22 mouse cellular contexts compared by ENCODE assay signal in the genomic region with DNA sequence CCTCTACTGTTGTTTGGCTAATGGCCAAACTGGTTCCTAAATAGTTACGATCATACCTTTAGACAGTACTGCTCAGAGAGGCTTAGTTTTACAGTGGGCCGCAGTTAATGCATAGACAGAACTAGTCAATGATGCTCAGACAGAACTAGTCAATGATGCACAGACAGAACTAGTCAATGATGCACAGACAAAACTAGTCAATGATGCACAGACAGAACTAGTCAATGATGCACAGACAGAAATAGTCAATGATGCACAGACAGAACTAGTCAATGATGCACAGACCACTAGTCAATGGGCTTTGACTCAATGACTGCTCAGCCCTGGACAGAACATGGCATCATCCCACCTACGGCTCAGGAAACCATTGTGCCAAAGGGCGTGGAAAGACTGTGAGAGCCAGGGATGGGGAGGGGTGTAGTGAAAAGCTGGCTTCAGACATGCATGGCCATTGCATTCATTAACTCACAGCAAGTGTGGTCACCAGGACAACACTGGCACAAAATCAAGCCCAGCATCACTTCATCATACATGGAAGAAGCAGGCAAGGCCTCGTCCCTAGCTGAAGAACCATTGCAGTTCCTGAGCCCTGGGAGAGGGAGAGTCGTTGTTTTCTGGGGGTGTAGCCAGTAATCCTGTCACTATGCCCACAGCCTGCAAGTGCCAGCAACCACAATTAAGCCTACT. TPM values are rescaled to one million over a fixed set of nuclear protein-coding genes. Genes with fewer than 3 reads are reported as not detected.
A peak's percentile ranks its signal among the peaks of the same experiment; 100 is the strongest.
DNase-seq lines count a peak whose midpoint lies in the region; ATAC-seq lines count a peak whose summit lies in the region.
"Had no signal": no experiment of that assay in that cellular context is flagged by ENCODE, and none has a peak within 500 bp of the region (broad histone marks: within the 10 kb centered on the region; RNA-seq: fewer than 3 reads in every experiment).

No protein-coding gene starts in this region.

- ATAC-seq in forebrain, embryonic 16.5 days, result peak; percentile 49; the same call in 1 of the 2 replicates
- no peak; the same call in 1 of the 2 replicates for ATAC-seq in forebrain, embryonic 13.5 days
- no peak for ATAC-seq in midbrain, embryonic 14.5 days (ENCODE audit: low FRiP score, low TSS enrichment)
- no peak for ATAC-seq in midbrain, embryonic 11.5 days (ENCODE audit: low FRiP score)
- ATAC-seq in hindbrain, embryonic 16.5 days, result peak; percentile 72
- ATAC-seq: inflammation-experienced regulatory T-cells, adult 6 months; lung, postnatal 0 days had no signal

- H3K4me3 ChIP-seq in forebrain, embryonic 16.5 days (replicated peaks; ENCODE audit: low read length), result no peak overlapping the region
- H3K4me3 ChIP-seq in forebrain, embryonic 13.5 days, result no peak overlapping the region
- no peak overlapping the region for H3K4me3 ChIP-seq in midbrain, embryonic 14.5 days (replicated peaks; ENCODE audit: low read depth, low read length)
- H3K4me3 ChIP-seq in midbrain, embryonic 11.5 days (ENCODE audit: low read depth, low read length), result no peak overlapping the region
- H3K4me3 ChIP-seq in hindbrain, embryonic 16.5 days (ENCODE audit: low read length), result no peak overlapping the region
- H3K4me3 ChIP-seq: embryonic facial prominence, embryonic 13.5 days; heart, adult 2 months; limb, embryonic 13.5 days; liver, embryonic 15.5 days; stomach, embryonic 15.5 days had no signal

- no peaks in the 10 kb centered on the region for H3K27me3 ChIP-seq in forebrain, embryonic 16.5 days (replicated peaks; ENCODE audit: control insufficient read depth, insufficient read depth, low read length)
- no peaks in the 10 kb centered on the region for H3K27me3 ChIP-seq in forebrain, embryonic 13.5 days
- H3K27me3 ChIP-seq in midbrain, embryonic 14.5 days (ENCODE audit: control insufficient read depth, insufficient read depth, low read length), result no peaks in the 10 kb centered on the region
- H3K27me3 ChIP-seq in midbrain, embryonic 11.5 days (ENCODE audit: control insufficient read depth, insufficient read depth, low read length), result no peaks in the 10 kb centered on the region
- no peaks in the 10 kb centered on the region for H3K27me3 ChIP-seq in hindbrain, embryonic 16.5 days (replicated peaks; ENCODE audit: control insufficient read depth, insufficient read depth, low read length)
- H3K27me3 ChIP-seq: embryonic facial prominence, embryonic 13.5 days; limb, embryonic 13.5 days; stomach, embryonic 15.5 days had no signal

- H3K9me3 ChIP-seq in forebrain, embryonic 16.5 days (ENCODE audit: control insufficient read depth, low read length), result no peaks in the 10 kb centered on the region
- no peaks in the 10 kb centered on the region for H3K9me3 ChIP-seq in forebrain, embryonic 13.5 days (replicated peaks)
- no peaks in the 10 kb centered on the region for H3K9me3 ChIP-seq in midbrain, embryonic 14.5 days (ENCODE audit: control insufficient read depth, low read length)
- no peaks in the 10 kb centered on the region for H3K9me3 ChIP-seq in midbrain, embryonic 11.5 days (ENCODE audit: control insufficient read depth, low read length)
- H3K9me3 ChIP-seq in hindbrain, embryonic 16.5 days (ENCODE audit: control insufficient read depth, low read length), result no peaks in the 10 kb centered on the region
- H3K9me3 ChIP-seq: embryonic facial prominence, embryonic 13.5 days; limb, embryonic 13.5 days; liver, embryonic 15.5 days; stomach, embryonic 15.5 days had no signal

- H3K9ac ChIP-seq in forebrain, embryonic 16.5 days (replicated peaks; ENCODE audit: low read depth, low read length), result no peak overlapping the region
- H3K9ac ChIP-seq in forebrain, embryonic 13.5 days, result no peak overlapping the region
- no peak overlapping the region for H3K9ac ChIP-seq in midbrain, embryonic 14.5 days (replicated peaks; ENCODE audit: low read length)
- H3K9ac ChIP-seq in midbrain, embryonic 11.5 days (ENCODE audit: low read length), result no peak overlapping the region
- H3K9ac ChIP-seq in hindbrain, embryonic 16.5 days (ENCODE audit: low read depth, low read length), result no peak overlapping the region
- H3K9ac ChIP-seq: embryonic facial prominence, embryonic 13.5 days; limb, embryonic 13.5 days; liver, embryonic 15.5 days; stomach, embryonic 15.5 days had no signal

- WGBS in forebrain, embryonic 16.5 days, result 64% methylated on average over 6 of the region's 6 CpGs
- WGBS in forebrain, embryonic 13.5 days, result 80% methylated on average over 6 of the region's 6 CpGs
- WGBS in midbrain, embryonic 14.5 days, result 78% methylated on average over 6 of the region's 6 CpGs
- WGBS in midbrain, embryonic 11.5 days, result 89% methylated on average over 6 of the region's 6 CpGs
- WGBS in hindbrain, embryonic 16.5 days, result 55% methylated on average over 6 of the region's 6 CpGs

- 0 out of 2 replicates have a peak, but pooled peaks cover 3% of the 10 kb centered on the region for H3K4me1 ChIP-seq in forebrain, embryonic 16.5 days (replicated peaks; ENCODE audit: control insufficient read depth, insufficient read depth, low read length)
- H3K4me1 ChIP-seq in forebrain, embryonic 13.5 days, result no peaks in the 10 kb centered on the region
- no peaks in the 10 kb centered on the region for H3K4me1 ChIP-seq in midbrain, embryonic 14.5 days (ENCODE audit: control insufficient read depth, insufficient read depth, low read length)
- no peaks in the 10 kb centered on the region for H3K4me1 ChIP-seq in midbrain, embryonic 11.5 days (ENCODE audit: control insufficient read depth, insufficient read depth, low read length)
- no peaks in the 10 kb centered on the region; the same call in 1 of the 2 replicates for H3K4me1 ChIP-seq in hindbrain, embryonic 16.5 days (ENCODE audit: control insufficient read depth, insufficient read depth, low read depth, low read length)

- no peaks in the 10 kb centered on the region for H3K36me3 ChIP-seq in forebrain, embryonic 16.5 days (ENCODE audit: control insufficient read depth, insufficient read depth)
- H3K36me3 ChIP-seq in forebrain, embryonic 13.5 days (ENCODE audit: poor library complexity, severe bottlenecking), result no peaks in the 10 kb centered on the region
- no peaks in the 10 kb centered on the region for H3K36me3 ChIP-seq in midbrain, embryonic 14.5 days (ENCODE audit: control insufficient read depth, insufficient read depth, low read length)
- H3K36me3 ChIP-seq in midbrain, embryonic 11.5 days (ENCODE audit: control insufficient read depth, insufficient read depth, low read length), result no peaks in the 10 kb centered on the region
- no peaks in the 10 kb centered on the region for H3K36me3 ChIP-seq in hindbrain, embryonic 16.5 days (ENCODE audit: control insufficient read depth, insufficient read depth, low read length)
- H3K36me3 ChIP-seq: embryonic facial prominence, embryonic 13.5 days; limb, embryonic 13.5 days; liver, embryonic 15.5 days; stomach, embryonic 15.5 days had no signal

- intact Hi-C loops in heart, postnatal 36 days (cut with DNase I), result no loop called here

- DNase-seq in midbrain, embryonic 14.5 days, result peak; percentile 26
- no peak for DNase-seq in midbrain, embryonic 11.5 days (ENCODE audit: low spot score, missing footprints)
- DNase-seq in MN1 (ENCODE audit: low spot score), result peak; percentile 70
- DNase-seq in heart, postnatal 36 days, result no peak
- DNase-seq: adrenal gland, adult 8-10 months; B cell, adult 2 months; cerebellum, adult 8-10 months; heart, adult 2 months; kidney, adult 8-10 months; kidney, postnatal 36 days; layer of hippocampus, adult 9-11 months; retina, postnatal 1 day; spleen, adult 18-20 months had no signal

- no peak overlapping the region for H3K4me2 ChIP-seq in forebrain, embryonic 16.5 days (ENCODE audit: low read length)
- no peak overlapping the region for H3K4me2 ChIP-seq in forebrain, embryonic 13.5 days
- no peak overlapping the region for H3K4me2 ChIP-seq in midbrain, embryonic 14.5 days (ENCODE audit: low read length)
- H3K4me2 ChIP-seq in midbrain, embryonic 11.5 days, result no peak overlapping the region
- H3K4me2 ChIP-seq in hindbrain, embryonic 16.5 days (ENCODE audit: low read length), result no peak overlapping the region
- H3K4me2 ChIP-seq: embryonic facial prominence, embryonic 13.5 days; limb, embryonic 13.5 days; liver, embryonic 15.5 days; stomach, embryonic 15.5 days had no signal

- H3K27ac ChIP-seq in forebrain, embryonic 16.5 days (ENCODE audit: low read length), result no peak overlapping the region
- no peak overlapping the region for H3K27ac ChIP-seq in forebrain, embryonic 13.5 days
- H3K27ac ChIP-seq in midbrain, embryonic 14.5 days (replicated peaks; ENCODE audit: low read depth, low read length), result no peak overlapping the region
- H3K27ac ChIP-seq in midbrain, embryonic 11.5 days (ENCODE audit: low read depth, low read length), result no peak overlapping the region
- no peak overlapping the region for H3K27ac ChIP-seq in hindbrain, embryonic 16.5 days (ENCODE audit: low read depth, low read length)
- H3K27ac ChIP-seq: embryonic facial prominence, embryonic 13.5 days; heart, adult 2 months; limb, embryonic 13.5 days; liver, embryonic 15.5 days; stomach, embryonic 15.5 days had no signal

RNA-seq across cellular contexts. Expression of a gene that starts 44.6 kb away (rescaled TPM):
- 21.3 and 23.0 TPM in 2 replicates for polyA plus RNA-seq in forebrain, embryonic 16.5 days (2015; fragmentation: Nextera tagmentation; extraction: Ambion mirVana)
- 13.4 and 13.9 TPM in 2 replicates for polyA plus RNA-seq in forebrain, embryonic 13.5 days (2015; fragmentation: Nextera tagmentation; extraction: Ambion mirVana)
- polyA plus RNA-seq in midbrain, embryonic 14.5 days (2014; fragmentation: Nextera tagmentation; extraction: Ambion mirVana), result 27.9 and 31.7 TPM in 2 replicates
- 11.6 and 12.9 TPM in 2 replicates for polyA plus RNA-seq in midbrain, embryonic 11.5 days (2014; fragmentation: Nextera tagmentation; extraction: Ambion mirVana)
- polyA plus RNA-seq in hindbrain, embryonic 16.5 days (2015; fragmentation: Nextera tagmentation; extraction: Ambion mirVana), result 28.8 and 29.3 TPM in 2 replicates
- total RNA-seq in heart, postnatal 36 days (2021), result 10 to 100 TPM; 33.6 to 35.1 TPM

Comparison
In these comparisons a context has a peak if more than half of its experiments do, and no peak if none do; other contexts are left out.
1. ATAC-seq: peak in forebrain, embryonic 16.5 days (single experiment) and hindbrain, embryonic 16.5 days (single experiment); none in forebrain, embryonic 13.5 days (single experiment), midbrain, embryonic 14.5 days (single experiment) and midbrain, embryonic 11.5 days (single experiment).
2. DNase-seq: peak in midbrain, embryonic 14.5 days (single experiment) and MN1 (single experiment); none in midbrain, embryonic 11.5 days (single experiment) and heart, postnatal 36 days (0 of 2).